Mouse (Mus musculus) brain, embryonic 14.5 days (tissue): ENCODE data around the gene Gpank1. TPM values are rescaled to one million over a fixed set of nuclear protein-coding genes. Genes with fewer than 3 reads are reported as not detected.

Experiments used
- DNase-seq: peaks from one replicate; pipeline ENCODE4 v3.0.0-alpha.2; 2011; ENCODE audit warnings: low read depth
- CTCF ChIP-seq: fragments of 200-500 bp; IDR thresholded peaks from 2 replicates; pipeline ENCODE4 v1.5.1; 2012; ENCODE audit warnings: inconsistent platforms, mild to moderate bottlenecking, moderate library complexity, borderline replicate concordance; ENCODE audit not compliant: insufficient read depth, insufficient read length; ENCODE audit errors: extremely low read depth
- POLR2A ChIP-seq: fragments of 200-500 bp; IDR thresholded peaks from 2 replicates; pipeline ENCODE4 v1.6.1; 2012; ENCODE audit warnings: mild to moderate bottlenecking, inconsistent platforms, borderline replicate concordance; ENCODE audit not compliant: poor library complexity, insufficient read depth, insufficient read length, severe bottlenecking; ENCODE audit errors: extremely low read depth
- polyA plus RNA-seq: library from polyadenylated mRNA; depleted of rRNA; stranded (reverse); fragments of >200 nt; gene quantifications from 2 replicates; pipeline ENCODE4 v1.2.3, GENCODE M21; 2012; rRNA removed

The Gpank1 gene
- polyA plus RNA-seq, 1 experiment: 21.4 TPM

DNA sequence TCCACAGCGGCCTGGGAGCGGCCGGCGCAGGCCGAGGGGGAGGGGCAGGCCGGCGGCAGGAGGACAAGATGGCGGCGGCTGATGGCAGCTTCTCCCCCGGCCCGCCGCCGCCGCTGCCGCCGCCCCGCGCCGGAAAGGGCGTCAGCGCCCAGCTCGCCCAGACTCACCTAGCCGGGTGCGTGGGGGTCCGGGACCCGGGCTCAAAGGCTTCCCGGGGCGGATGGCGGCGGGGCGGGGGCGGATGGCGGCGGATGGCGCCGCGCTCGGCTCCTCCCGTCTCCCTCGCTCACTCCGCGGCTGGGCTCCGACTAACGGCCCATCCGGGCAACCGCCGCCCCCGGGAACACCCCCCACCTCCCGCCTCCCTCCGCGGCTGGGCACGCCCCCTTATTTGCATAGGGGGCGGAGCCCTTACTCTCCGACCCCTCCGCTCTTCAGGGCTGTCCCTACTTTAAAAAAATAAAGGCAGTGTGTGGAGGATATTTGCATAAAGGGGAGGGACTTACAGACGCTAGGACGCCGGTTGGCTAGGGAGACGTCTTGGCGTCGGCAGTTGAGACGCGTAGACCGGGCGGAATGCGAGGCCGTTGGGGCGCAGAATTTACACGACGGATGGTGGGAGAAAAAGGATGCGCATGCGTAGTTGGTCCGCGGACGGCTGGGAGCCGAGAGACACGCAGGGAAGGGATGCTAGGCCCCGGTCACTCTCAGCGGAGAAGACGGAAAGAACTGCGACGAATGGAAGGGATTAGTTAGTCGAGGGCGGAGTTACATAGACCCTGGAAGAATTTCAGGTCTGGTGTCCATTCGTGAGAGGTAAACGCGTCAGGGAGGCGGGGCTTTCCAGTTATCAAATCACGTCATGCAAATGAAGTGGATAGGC lies 43.6 kb downstream of the Gpank1 start, which contains the start of gene Prrc2a:
Gene Prrc2a (minus strand): TSS at position 330 of the 883 bp plus-strand sequence.
- peak; percentile 100 for DNase-seq
- peak; percentile 96 for TF ChIP-seq POLR2A
- no peak for TF ChIP-seq CTCF

GRCm38 (mm10) chr17:35165451-35166155 lies 44.3 kb downstream of the Gpank1 start:
- TF ChIP-seq POLR2A (no peak), CTCF (no peak)
- DNase-seq: peak; percentile 30

DNA sequence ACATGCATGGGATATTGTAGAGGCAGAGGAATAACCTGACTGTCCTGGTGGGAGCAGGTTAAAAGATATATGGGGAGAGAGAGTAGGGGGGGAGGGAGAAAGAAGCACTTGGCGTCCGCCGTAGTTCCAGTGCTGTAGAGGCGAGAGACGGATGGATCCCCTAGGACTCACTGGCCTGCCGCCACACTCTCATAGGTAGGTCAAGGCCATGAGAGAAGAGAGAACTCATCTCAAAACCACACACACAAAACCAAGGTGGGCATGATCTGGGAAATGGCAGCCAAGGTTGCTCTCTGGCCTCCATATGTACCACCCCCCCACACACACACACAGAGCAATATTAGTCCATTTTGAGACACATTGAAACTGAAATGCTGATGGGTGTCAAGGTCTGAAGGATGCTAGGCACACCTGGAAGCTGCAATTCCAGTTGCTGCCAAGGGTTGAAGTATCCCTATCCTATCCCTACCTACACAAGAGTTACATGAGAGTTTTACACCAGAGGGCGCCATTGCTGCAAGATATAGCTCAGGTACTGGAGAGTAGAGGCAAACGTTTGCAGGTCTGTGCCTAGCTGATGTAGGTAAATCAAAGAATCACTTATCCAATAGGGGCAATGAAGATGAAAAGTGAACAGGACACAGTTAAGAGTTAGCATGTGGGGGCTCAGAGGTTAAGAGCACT lies 45.2 kb downstream of the Gpank1 start:
- peak; percentile 89 for DNase-seq

GRCm38 (mm10) chr17:35167794-35168193 lies 46.5 kb downstream of the Gpank1 start:
- no peak for DNase-seq
- TF ChIP-seq POLR2A (no peak), CTCF (no peak)

More for the DNA sequence above, 45.2 kb downstream of the Gpank1 start:
- peak; percentile 54; the same call in 1 of the 2 replicates for TF ChIP-seq CTCF
- no peak for TF ChIP-seq POLR2A

GRCm38 (mm10) chr17:35168541-35169207 lies 47.4 kb downstream of the Gpank1 start:
- peak; percentile 91 for DNase-seq

GRCm38 (mm10) chr17:35172445-35173234 lies 51.4 kb downstream of the Gpank1 start:
- DNase-seq: no peak

More at GRCm38 (mm10) chr17:35168541-35169207, 47.4 kb downstream of the Gpank1 start:
- no peak for TF ChIP-seq POLR2A
- peak; percentile 58; the same call in 1 of the 2 replicates for TF ChIP-seq CTCF

GRCm38 (mm10) chr17:35173329-35173728 lies 52.1 kb downstream of the Gpank1 start:
- TF ChIP-seq POLR2A: no peak
- TF ChIP-seq CTCF: no peak
- no peak for DNase-seq

More at GRCm38 (mm10) chr17:35172445-35173234, 51.4 kb downstream of the Gpank1 start:
- no peak for TF ChIP-seq CTCF
- no peak for TF ChIP-seq POLR2A

Other genes starting within 250 kb of the Gpank1 start
- gene Zbtb12, start 242.0 kb upstream of the Gpank1 start, polyA plus RNA-seq: 116 and 135 TPM in 2 replicates
- 0.04 TPM in 1 of 2 replicates, not detected in the other for gene Gm20547, start 239.4 kb upstream of the Gpank1 start, polyA plus RNA-seq
- 1.1 and 2.3 TPM in 2 replicates for gene C2, start 223.2 kb upstream of the Gpank1 start, polyA plus RNA-seq
- 350 and 361 TPM in 2 replicates for gene Ehmt2, start 223.0 kb upstream of the Gpank1 start, polyA plus RNA-seq
- gene Slc44a4, start 207.0 kb upstream of the Gpank1 start, polyA plus RNA-seq: 0.06 and 0.07 TPM in 2 replicates
- gene Neu1, start 190.2 kb upstream of the Gpank1 start, polyA plus RNA-seq: 28.0 and 29.6 TPM in 2 replicates
- 6.3 and 7.1 TPM in 2 replicates for gene Hspa1b, start 162.2 kb upstream of the Gpank1 start, polyA plus RNA-seq
- not detected in 2 replicates for gene Gm20481, start 151.5 kb upstream of the Gpank1 start, polyA plus RNA-seq
- 6.3 and 6.6 TPM in 2 replicates for gene Hspa1a, start 149.3 kb upstream of the Gpank1 start, polyA plus RNA-seq
- gene Hspa1l, start 148.8 kb upstream of the Gpank1 start, polyA plus RNA-seq: 0.14 and 0.40 TPM in 2 replicates
- gene Lsm2, start 139.6 kb upstream of the Gpank1 start, polyA plus RNA-seq: 136 and 185 TPM in 2 replicates
- 99.2 and 119 TPM in 2 replicates for gene Vars, start 120.5 kb upstream of the Gpank1 start, polyA plus RNA-seq
- gene Vwa7, start 104.9 kb upstream of the Gpank1 start, polyA plus RNA-seq: 0.49 and 0.71 TPM in 2 replicates
- 4.0 and 6.5 TPM in 2 replicates for gene Sapcd1, start 93.4 kb upstream of the Gpank1 start, polyA plus RNA-seq
- gene Msh5, start 74.7 kb upstream of the Gpank1 start, polyA plus RNA-seq: 4.2 and 6.4 TPM in 2 replicates
- 69.6 and 89.8 TPM in 2 replicates for gene Clic1, start 71.5 kb upstream of the Gpank1 start, polyA plus RNA-seq
- 322 and 438 TPM in 2 replicates for gene Ddah2, start 62.4 kb upstream of the Gpank1 start, polyA plus RNA-seq
- 0.42 and 0.50 TPM in 2 replicates for gene Ly6g6c, start 56.1 kb upstream of the Gpank1 start, polyA plus RNA-seq
- gene Mpig6b, start 55.3 kb upstream of the Gpank1 start, polyA plus RNA-seq: 0.30 and 0.35 TPM in 2 replicates
- gene Ly6g6e, start 44.6 kb upstream of the Gpank1 start, polyA plus RNA-seq: 1.2 and 12.4 TPM in 2 replicates
- gene Ly6g6d, start 43.4 kb upstream of the Gpank1 start, polyA plus RNA-seq: 1.8 and 2.7 TPM in 2 replicates
- 0.15 and 0.30 TPM in 2 replicates for gene Ly6g6f, start 35.8 kb upstream of the Gpank1 start, polyA plus RNA-seq
- gene Abhd16a, start 32.2 kb upstream of the Gpank1 start, polyA plus RNA-seq: 91.0 and 135 TPM in 2 replicates
- not detected in 2 replicates for gene Ly6g5c, start 13.2 kb upstream of the Gpank1 start, polyA plus RNA-seq
- 3.1 and 3.4 TPM in 2 replicates for gene Ly6g5b, start 6.0 kb upstream of the Gpank1 start, polyA plus RNA-seq
- gene Csnk2b, start 598 bp downstream of the Gpank1 start, polyA plus RNA-seq: 243 and 257 TPM in 2 replicates
- gene D17H6S53E, start 4.9 kb downstream of the Gpank1 start, polyA plus RNA-seq: 3.3 and 4.6 TPM in 2 replicates
- gene Apom, start 10.6 kb downstream of the Gpank1 start, polyA plus RNA-seq: 0.93 and 1.1 TPM in 2 replicates
- 378 and 427 TPM in 2 replicates for gene Bag6, start 13.7 kb downstream of the Gpank1 start, polyA plus RNA-seq
- gene Prrc2a, start 43.4 kb downstream of the Gpank1 start, polyA plus RNA-seq: 367 and 409 TPM in 2 replicates
- gene Aif1, start 54.6 kb downstream of the Gpank1 start, polyA plus RNA-seq: 1.6 and 2.2 TPM in 2 replicates
- gene Lst1, start 67.0 kb downstream of the Gpank1 start, polyA plus RNA-seq: 8.2 and 11.8 TPM in 2 replicates
- 0.58 and 1.1 TPM in 2 replicates for gene Ltb, start 73.0 kb downstream of the Gpank1 start, polyA plus RNA-seq
- 0.15 and 0.21 TPM in 2 replicates for gene Tnf, start 80.6 kb downstream of the Gpank1 start, polyA plus RNA-seq
- gene Lta, start 83.9 kb downstream of the Gpank1 start, polyA plus RNA-seq: 0.27 and 0.29 TPM in 2 replicates
- gene Gm16181, start 99.4 kb downstream of the Gpank1 start, polyA plus RNA-seq: not detected in 2 replicates
- 72.5 and 74.9 TPM in 2 replicates for gene Atp6v1g2, start 112.2 kb downstream of the Gpank1 start, polyA plus RNA-seq
- 13.4 and 17.3 TPM in 2 replicates for gene Nfkbil1, start 114.3 kb downstream of the Gpank1 start, polyA plus RNA-seq
- 887 and 1,110 TPM in 2 replicates for gene Ddx39b, start 120.3 kb downstream of the Gpank1 start, polyA plus RNA-seq
- 37.1 and 39.5 TPM in 2 replicates for gene H2-D1, start 141.3 kb downstream of the Gpank1 start, polyA plus RNA-seq
- 0.10 TPM in 2 replicates for gene H2-Q1, start 198.9 kb downstream of the Gpank1 start, polyA plus RNA-seq
- 0.97 and 1.4 TPM in 2 replicates for gene H2-Q2, start 220.8 kb downstream of the Gpank1 start, polyA plus RNA-seq